Mouse (Mus musculus) hindbrain, embryonic 11.5 days (tissue): ENCODE results near the gene Zfp866. TPM values are rescaled to one million over a fixed set of nuclear protein-coding genes. Genes with fewer than 3 reads are reported as not detected.
A peak's percentile ranks its signal among the peaks of the same experiment; 100 is the strongest.

Source experiments
- ATAC-seq: fragments of 200-750 bp; cut with Nextera tagmentation; 2 replicates; pipeline ENCODE4 v1.8.0; 2017; ENCODE audit warnings: mild to moderate bottlenecking, moderate TSS enrichment, moderate library complexity; ENCODE audit not compliant: low FRiP score
- DNase-seq: peaks from one replicate; pipeline ENCODE4 v3.0.0-alpha.2; 2015; ENCODE audit warnings: low spot score
- H3K27ac ChIP-seq: fragments of 300-500 bp; sonication (generic); 2 replicates; pipeline ENCODE4 v1.5.1; 2014; ENCODE audit warnings: mild to moderate bottlenecking, low read depth, low read length
- H3K27me3 ChIP-seq: fragments of 300-500 bp; sonication (generic); 2 replicates; pipeline ENCODE4 v1.6.1; 2014; ENCODE audit warnings: mild to moderate bottlenecking, low read length, moderate library complexity, mixed read lengths; ENCODE audit not compliant: control insufficient read depth, insufficient read depth
- H3K36me3 ChIP-seq: fragments of 300-500 bp; sonication (generic); 2 replicates; pipeline ENCODE4 v1.6.1; 2014; ENCODE audit warnings: mild to moderate bottlenecking, low read length, moderate library complexity, mixed read lengths; ENCODE audit not compliant: control insufficient read depth, insufficient read depth
- H3K4me1 ChIP-seq: fragments of 300-500 bp; sonication (generic); replicated peaks from 2 replicates; pipeline ENCODE4 v1.6.1; 2014; ENCODE audit warnings: low read length, mixed read lengths; ENCODE audit not compliant: control insufficient read depth, insufficient read depth
- H3K4me2 ChIP-seq: fragments of 300-500 bp; sonication (generic); replicated peaks from 2 replicates; pipeline ENCODE4 v1.6.1; 2014; ENCODE audit warnings: mild to moderate bottlenecking, low read depth, low read length
- H3K4me3 ChIP-seq: fragments of 300-500 bp; sonication (generic); 2 replicates; pipeline ENCODE4 v1.5.1; 2014; ENCODE audit warnings: low read depth, low read length
- H3K9ac ChIP-seq: fragments of 300-500 bp; sonication (generic); 2 replicates; pipeline ENCODE4 v1.6.1; 2014; ENCODE audit warnings: low read depth, low read length
- H3K9me3 ChIP-seq: fragments of 300-500 bp; sonication (generic); 2 replicates; pipeline ENCODE4 v1.6.1; 2016; ENCODE audit warnings: low read length; ENCODE audit not compliant: control insufficient read depth
- WGBS: fragments of 180-500 bp; shearing (Covaris S2); extraction: QIAGEN DNeasy Blood & Tissue Kit; methylation state at CpG from one replicate; pipeline ENCODE4 v1.1.7; 2014; 5-methylcytosine and 5-hydroxymethylcytosine counted together
- polyA plus RNA-seq: library from polyadenylated mRNA; unstranded; fragments of >200 nt; fragmentation: Nextera tagmentation; extraction: Ambion mirVana; gene quantifications from 2 replicates; pipeline ENCODE4 v1.2.1, GENCODE M21; 2014

The Zfp866 gene
- 41.5 and 44.5 TPM in 2 replicates for polyA plus RNA-seq

DNA sequence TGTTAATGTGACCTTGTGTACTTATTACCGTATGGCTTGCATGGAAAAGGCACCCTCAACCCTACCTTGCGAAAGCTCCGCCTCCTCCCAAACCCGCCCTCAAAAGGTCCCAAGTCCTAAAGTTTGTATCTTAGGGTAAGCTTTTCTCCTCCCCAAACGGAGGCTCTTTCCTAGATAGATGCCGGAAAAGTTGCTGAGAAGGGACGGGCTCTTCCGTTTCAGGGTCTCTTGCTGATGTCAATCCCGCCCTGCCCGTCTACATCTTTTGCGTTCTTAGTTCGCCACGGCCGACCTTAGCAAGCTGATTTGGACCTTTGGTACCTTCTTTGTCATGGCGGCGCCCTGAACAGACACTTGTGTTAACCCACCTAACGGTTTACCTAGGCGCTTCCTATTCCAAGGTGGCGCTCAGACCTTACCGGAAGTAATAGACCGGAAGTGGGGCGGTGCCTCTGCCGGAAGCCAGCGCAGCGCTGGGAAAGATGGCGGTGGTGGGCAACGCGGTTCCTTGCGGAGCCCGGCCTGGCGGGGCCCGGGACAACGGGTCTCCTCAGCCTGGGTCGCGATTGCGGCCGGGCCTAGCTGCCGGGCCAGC lies at the start of gene Zfp866, which contains the start of gene Atp13a1:
Zfp866 (minus strand) TSS at position 406 of the 595 bp plus-strand sequence.
Atp13a1 (plus strand) TSS at position 391 of the 595 bp plus-strand sequence.
- Histone ChIP-seq H3K27ac (peak within 1 kb of the TSS; percentile 71), H3K9ac (peak within 1 kb of the TSS; percentile 98), H3K9me3 (no peaks in the 10 kb centered on the region), H3K4me2 (peak within 1 kb of the TSS; percentile 54), H3K4me3 (peak within 1 kb of the TSS; percentile 100), H3K4me1 (0 out of 2 replicates have a peak, but pooled peaks cover 2% of the 10 kb centered on the region), H3K27me3 (no peaks in the 10 kb centered on the region), H3K36me3 (0 out of 2 replicates have a peak, but pooled peaks cover 3% of the 10 kb centered on the region)
- ATAC-seq: peak; percentile 94
- under 1% methylated on average over 36 of the region's 38 CpGs for WGBS
- DNase-seq: peak; percentile 92

DNA sequence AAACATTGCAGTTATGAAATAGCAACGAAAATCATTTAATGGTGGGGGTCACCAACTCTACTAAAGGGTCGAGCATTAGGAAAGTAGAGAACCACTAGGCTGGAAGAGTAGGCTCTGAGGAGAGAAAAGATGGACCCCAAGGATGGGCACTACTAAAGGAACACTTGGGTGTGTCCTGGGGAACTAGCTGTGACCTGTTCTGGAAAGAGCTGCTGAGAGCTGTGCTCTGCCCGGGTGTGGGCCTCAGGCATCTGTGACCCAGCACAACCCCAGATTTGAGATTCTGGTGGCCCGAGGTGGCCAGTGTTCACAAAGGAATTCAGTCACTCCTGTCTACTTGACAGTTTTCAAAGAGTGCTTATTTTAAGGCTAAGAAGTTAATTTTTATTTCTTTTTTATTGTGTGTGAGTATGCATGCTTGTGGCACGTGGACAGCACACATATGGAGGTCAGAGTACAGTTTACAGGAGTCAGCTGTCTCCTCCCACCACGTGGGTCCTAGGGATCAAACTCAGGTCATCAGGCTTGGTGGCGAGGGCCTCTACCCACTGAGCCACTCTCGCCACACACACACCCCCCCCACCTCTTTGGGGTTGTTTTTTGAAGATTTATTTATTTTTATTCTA lies 46.2 kb upstream of the Zfp866 start:
- no peaks in the 10 kb centered on the region for H3K4me1 ChIP-seq
- H3K9ac ChIP-seq: no peak overlapping the region
- no peaks in the 10 kb centered on the region for H3K27me3 ChIP-seq
- DNase-seq: no peak
- 0 out of 2 replicates have a peak, but pooled peaks cover 2% of the 10 kb centered on the region for H3K36me3 ChIP-seq
- WGBS: 84% methylated on average over 8 of the region's 8 CpGs
- H3K9me3 ChIP-seq: no peaks in the 10 kb centered on the region
- no peak for ATAC-seq
- no peak overlapping the region for H3K27ac ChIP-seq
- no peak overlapping the region for H3K4me3 ChIP-seq
- no peak overlapping the region for H3K4me2 ChIP-seq

DNA sequence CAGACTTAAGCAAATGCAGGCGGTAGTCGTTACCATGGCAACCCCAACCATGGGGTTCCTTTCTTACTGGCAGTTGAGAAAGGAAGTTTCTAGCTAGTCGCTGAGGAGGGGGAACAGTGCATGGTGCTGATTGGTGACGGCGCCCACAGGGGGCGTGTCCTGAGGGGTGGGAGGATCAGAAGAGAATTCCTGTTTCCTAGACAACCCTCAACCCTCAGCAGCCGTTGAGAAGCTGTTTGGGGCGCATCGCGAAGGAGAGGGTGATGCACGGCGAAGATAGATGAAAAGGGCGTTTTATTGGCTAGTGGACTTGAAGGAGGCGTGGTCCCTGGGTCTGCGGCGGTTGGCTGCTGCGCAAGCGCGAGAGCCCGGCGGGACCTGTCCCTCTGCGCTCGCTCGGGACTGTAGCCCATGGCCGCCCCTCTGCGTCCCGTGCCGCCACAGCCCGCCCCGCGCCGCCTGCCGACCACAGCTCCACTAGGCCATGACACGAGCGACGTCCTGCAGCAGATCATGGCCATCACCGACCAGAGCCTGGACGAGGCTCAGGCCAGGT lies 41.4 kb upstream of the Zfp866 start, which contains the start of gene Pbx4:
Pbx4 (plus strand) TSS at position 194 of the 556 bp plus-strand sequence.
- Histone ChIP-seq H3K4me3 (peak within 1 kb of the TSS; percentile 66), H3K27ac (peak within 1 kb of the TSS; percentile 82), H3K4me2 (peak within 1 kb of the TSS; percentile 72), H3K36me3 (0 out of 2 replicates have a peak, but pooled peaks cover 2% of the 10 kb centered on the region), H3K4me1 (peaks cover 3% of the 10 kb centered on the region; the same call in 1 of the 2 replicates), H3K9me3 (no peaks in the 10 kb centered on the region), H3K27me3 (no peaks in the 10 kb centered on the region), H3K9ac (peak within 1 kb of the TSS; percentile 77)
- under 1% methylated on average over 38 of the region's 38 CpGs for WGBS
- DNase-seq: peak; percentile 97
- ATAC-seq: peak; percentile 99

DNA sequence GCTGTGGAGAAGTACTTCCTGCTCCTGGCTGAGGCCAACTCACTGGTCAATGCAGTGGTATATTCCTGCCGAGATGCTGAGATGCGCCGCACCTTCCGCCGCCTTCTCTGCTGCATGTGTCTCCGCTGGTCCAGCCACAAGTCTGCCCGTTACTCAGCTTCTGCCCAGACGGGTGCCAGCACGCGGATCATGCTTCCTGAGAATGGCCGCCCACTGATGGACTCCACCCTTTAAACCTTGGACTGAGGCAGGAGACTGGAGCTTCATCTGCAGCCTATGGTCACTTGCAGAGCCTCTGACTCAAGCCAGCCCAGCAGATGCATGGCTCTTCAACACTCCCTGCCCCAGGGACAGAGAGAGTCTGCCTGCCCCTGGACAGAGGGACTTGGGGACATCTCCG lies 35.4 kb upstream of the Zfp866 start:
- Histone ChIP-seq H3K27me3 (no peaks in the 10 kb centered on the region), H3K27ac (no peak overlapping the region), H3K4me2 (no peak overlapping the region), H3K9me3 (no peaks in the 10 kb centered on the region), H3K9ac (no peak overlapping the region), H3K4me3 (no peak overlapping the region), H3K4me1 (peaks cover 8% of the 10 kb centered on the region), H3K36me3 (0 out of 2 replicates have a peak, but pooled peaks cover 2% of the 10 kb centered on the region)
- WGBS: 93% methylated on average over 12 of the region's 12 CpGs
- DNase-seq: no peak
- ATAC-seq: no peak

DNA sequence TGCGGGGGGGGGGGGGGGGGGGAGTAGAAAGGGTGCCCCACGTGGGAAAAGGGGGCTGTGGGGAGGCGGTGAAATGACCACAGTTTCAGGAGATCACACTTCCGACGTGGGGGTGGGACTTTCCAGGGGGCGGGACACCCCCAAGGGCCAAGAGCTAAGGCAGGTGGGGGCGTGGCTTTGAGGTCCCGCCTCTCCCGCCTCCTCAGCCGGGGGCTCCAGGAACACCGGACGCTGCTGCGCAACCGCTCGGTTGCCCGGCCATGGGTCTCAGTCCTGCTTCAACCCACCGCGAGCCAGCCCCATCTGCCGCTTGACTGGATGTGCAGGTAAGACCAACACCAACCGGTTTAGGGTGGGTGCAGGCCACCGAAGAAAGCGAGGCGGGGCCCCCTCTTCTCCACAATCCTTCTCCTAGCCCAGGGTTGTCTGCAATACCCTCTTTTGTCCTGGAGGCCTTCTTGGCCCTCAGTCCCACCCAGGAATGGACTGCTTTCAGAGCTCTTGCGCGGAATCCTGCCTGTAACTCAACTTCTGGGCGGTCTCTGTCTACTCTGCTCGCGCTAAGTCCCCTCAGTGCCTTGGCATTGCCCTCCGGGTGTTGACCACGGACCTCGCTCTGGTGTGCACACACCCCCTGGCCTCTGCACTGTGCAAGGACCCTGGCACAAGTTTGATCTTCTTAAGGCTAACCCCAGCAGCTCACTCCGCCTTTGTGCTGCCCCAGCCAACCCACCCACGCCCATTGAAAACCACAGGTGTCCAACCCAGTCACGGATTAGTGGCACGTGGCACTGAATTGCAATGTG lies 31.6 kb upstream of the Zfp866 start, which contains the start of gene Lpar2:
Lpar2 (plus strand) TSS at position 44 of the 806 bp plus-strand sequence.
- DNase-seq (peak; percentile 80), ATAC-seq (peak; percentile 84)
- WGBS: 2% methylated on average over 32 of the region's 35 CpGs
- H3K4me2 ChIP-seq: peak within 1 kb of the TSS; percentile 92
- H3K4me1 ChIP-seq: peaks cover 8% of the 10 kb centered on the region
- peak within 1 kb of the TSS; percentile 57 for H3K4me3 ChIP-seq
- 0 out of 2 replicates have a peak, but pooled peaks cover 2% of the 10 kb centered on the region for H3K36me3 ChIP-seq
- peak within 1 kb of the TSS; percentile 54 for H3K27ac ChIP-seq
- peak within 1 kb of the TSS; percentile 77 for H3K9ac ChIP-seq
- H3K27me3 ChIP-seq: no peaks in the 10 kb centered on the region
- H3K9me3 ChIP-seq: no peaks in the 10 kb centered on the region

DNA sequence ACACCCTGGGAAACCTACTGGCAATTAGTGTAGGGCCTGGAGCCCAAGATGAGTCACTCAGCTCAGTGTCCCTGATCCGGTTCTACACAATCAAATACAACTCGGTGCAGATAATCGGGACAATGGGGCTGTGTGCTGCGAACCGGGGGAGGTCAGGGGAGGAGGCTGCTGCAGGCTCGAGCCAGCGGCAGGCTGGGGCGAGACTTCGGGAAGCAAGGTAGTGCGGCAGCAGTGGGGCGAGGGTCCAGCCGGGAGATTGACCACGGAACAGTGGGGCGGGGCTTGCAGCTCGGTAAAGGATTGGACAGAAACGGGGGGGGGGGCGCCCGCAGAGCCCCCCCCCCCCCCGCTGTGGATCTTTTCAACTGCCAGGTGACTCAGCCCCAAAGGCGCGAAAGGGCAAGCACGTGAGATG lies 31.0 kb upstream of the Zfp866 start:
- no peak overlapping the region for H3K27ac ChIP-seq
- H3K27me3 ChIP-seq: no peaks in the 10 kb centered on the region
- H3K36me3 ChIP-seq: 0 out of 2 replicates have a peak, but pooled peaks cover 2% of the 10 kb centered on the region
- H3K4me2 ChIP-seq: peak overlapping the region; percentile 92
- peak overlapping the region; percentile 57 for H3K4me3 ChIP-seq
- H3K4me1 ChIP-seq: peaks cover 8% of the 10 kb centered on the region
- H3K9me3 ChIP-seq: no peaks in the 10 kb centered on the region
- WGBS: 0% methylated on average over 15 of the region's 22 CpGs
- H3K9ac ChIP-seq: peak overlapping the region; percentile 77
- peak; percentile 69 for ATAC-seq
- peak; percentile 68 for DNase-seq

DNA sequence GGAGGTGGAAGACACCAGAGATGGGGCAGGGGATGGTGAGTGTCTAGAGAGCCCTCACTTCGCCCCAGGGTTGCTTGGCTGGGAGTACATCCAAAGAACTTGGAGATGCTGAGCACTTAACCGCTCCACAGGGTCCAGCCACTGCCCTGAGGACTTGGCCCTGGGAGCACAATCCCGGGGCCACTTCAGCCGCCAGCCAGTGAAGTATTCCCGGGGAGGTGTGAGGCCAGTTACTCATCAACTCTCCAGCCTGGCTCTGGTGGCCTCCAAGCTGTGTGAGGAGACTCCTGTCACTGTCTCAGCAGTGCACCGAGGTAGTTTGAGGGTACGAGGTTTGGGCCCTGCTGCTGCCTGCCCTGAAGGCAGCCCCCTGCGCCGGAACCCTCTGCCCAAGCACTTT lies 29.5 kb upstream of the Zfp866 start:
- WGBS: 78% methylated on average over 9 of the region's 9 CpGs
- DNase-seq: no peak
- Histone ChIP-seq H3K36me3 (no peaks in the 10 kb centered on the region; the same call in 1 of the 2 replicates), H3K4me3 (no peak overlapping the region), H3K27ac (no peak overlapping the region), H3K4me2 (no peak overlapping the region), H3K27me3 (no peaks in the 10 kb centered on the region), H3K9me3 (no peaks in the 10 kb centered on the region), H3K9ac (no peak overlapping the region), H3K4me1 (peaks cover 8% of the 10 kb centered on the region)
- ATAC-seq: no peak

DNA sequence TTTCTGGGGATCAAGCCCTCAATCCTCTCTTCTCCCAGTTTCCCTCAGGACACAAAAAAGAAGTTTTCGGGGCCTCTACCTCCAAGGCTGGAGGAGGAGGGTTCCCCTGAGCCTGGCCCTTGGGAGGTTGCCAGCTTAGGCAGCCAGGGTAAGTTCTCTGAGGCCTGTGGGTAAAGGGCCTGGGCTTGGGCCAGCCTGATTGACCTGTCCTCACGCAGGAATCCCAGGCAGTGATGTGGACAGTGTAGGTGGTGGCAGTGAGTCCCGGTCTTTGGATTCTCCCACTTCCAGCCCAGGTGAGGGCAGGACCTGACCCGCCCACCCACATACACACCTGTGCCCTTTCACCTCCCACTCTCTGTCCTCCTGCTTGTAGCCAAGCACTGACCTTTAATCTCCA lies 24.4 kb upstream of the Zfp866 start:
- no peak overlapping the region for H3K4me2 ChIP-seq
- peaks cover 8% of the 10 kb centered on the region for H3K36me3 ChIP-seq

More for the DNA sequence above, 24.4 kb upstream of the Zfp866 start:
- no peak for ATAC-seq
- Histone ChIP-seq H3K27ac (no peak overlapping the region), H3K4me3 (no peak overlapping the region), H3K9ac (no peak overlapping the region), H3K4me1 (no peaks in the 10 kb centered on the region), H3K9me3 (no peaks in the 10 kb centered on the region), H3K27me3 (no peaks in the 10 kb centered on the region)
- 94% methylated on average over 4 of the region's 4 CpGs for WGBS
- no peak for DNase-seq
